Mouse (Mus musculus) A20 (cell line): Measurements from ENCODE around the gene Adam23.

Source experiments
- DNase-seq: peaks from one replicate; pipeline ENCODE4 v3.0.0-alpha.2; 2011; ENCODE audit warnings: low read depth, low spot score

The Adam23 gene

DNA sequence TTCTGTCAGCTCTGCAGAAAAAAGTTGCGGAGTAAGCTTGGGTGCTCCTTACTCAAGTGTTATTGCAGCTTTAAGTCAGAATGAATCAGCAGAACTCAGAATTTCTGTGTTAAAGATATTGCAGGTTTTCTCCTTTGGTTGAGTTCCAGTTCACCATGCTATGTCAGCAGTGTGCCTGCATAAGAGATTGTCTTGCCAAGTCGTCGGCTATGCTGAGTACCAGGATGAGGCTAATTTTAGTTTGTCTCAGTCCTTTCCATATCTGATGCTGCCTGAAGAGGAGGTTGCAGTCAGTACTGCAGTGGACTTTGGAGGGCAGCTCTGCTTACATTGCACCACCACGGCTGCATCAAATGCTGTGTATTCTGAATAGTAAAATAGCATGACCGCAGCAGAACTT lies 33.3 kb downstream of the Adam23 start:
- no peak for DNase-seq

DNA sequence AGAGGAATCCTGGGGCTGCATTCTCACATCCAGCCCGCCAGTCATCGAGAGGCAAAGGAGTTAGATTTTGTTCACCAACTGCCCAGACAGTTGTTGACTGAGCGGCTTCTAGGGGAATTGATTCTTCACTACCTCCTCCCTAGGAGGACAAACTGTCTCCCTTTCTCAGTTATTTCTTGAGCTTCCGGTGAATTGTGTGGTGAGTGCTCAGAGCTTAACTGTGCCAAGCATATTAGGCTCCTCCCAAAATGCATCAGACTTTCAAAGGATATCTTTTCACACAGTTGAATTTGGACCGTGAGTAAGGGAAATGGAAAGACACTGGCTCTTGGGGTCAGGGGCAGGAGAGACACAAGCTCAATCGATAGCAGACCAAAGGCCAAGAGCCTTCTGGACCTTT lies 39.0 kb downstream of the Adam23 start:
- DNase-seq = no peak

DNA sequence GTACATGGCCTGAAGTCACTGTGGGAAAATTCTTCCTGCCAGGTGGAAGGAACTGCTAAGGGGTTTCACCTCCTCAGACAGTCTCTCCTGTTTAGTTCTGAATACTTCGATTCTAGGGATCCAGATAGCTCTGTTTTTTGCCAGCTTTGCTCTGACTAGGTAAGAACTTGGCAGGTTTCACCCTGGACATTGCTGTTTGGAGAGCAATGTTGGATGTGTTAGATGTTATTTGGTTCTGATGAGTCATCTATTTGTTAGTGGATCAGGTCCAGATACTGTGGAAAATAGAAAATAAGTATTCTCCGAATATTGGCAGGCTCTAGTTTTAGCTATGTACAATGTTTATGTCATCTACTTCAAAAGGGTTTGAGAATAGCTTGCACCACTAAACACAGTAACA lies 41.0 kb downstream of the Adam23 start:
- no peak for DNase-seq

DNA sequence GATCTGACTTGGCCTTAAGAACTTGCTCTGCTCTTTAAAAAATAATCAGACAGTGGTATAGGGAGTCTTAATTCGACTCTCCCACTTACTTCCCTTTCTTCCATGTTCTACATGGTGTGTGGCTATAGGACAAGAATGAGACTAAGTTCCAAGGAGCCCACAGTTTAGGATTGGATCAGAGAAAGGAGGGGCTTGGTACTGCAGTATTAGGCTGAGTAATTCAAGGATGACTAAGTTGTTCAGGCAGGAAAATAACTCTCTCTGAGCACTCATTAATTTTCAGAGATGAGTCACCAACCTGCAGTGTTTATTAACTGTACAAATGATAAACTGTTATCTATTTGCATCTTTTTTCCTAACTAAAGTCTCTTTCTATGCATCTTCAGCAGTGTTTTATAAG lies 45.3 kb downstream of the Adam23 start:
- no peak for DNase-seq

DNA sequence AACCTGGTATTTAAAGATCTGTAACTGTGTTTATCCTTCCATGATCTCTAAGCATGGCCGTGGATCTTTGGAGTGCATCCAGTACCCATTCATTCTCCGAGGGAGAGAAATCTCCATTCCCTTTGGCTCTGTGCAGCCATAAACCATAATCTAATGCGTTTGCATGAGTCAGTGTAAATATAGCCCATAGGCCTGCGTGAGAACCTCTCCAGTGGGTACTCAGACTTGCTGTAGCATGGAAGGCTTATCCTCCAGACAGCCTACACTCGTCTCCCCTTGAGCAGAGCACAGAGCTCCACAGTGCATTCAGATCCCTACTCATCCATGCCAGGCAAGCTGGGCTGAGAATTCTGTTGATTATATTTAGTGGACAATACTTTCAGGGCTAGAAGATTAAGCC lies 47.6 kb downstream of the Adam23 start:
- no peak for DNase-seq

DNA sequence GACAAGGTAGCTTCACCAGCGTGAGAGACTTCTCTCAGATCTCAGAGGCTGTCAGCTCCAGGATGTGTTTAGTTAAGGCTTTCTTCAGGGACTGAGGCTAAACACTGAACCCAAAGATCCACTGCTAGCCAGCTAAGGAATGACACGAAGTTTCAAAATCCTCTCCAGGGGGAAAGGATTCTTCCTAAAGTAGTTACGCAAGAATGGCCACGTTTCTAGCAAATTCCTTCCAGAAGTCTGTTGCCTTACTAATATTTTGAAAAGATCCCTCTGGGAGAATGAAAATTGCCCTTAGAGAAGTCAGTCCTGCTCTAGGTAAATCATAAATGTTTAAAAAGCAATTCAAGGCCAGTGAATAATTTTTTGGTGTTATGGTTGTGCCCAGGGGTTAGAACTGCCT lies 61.7 kb downstream of the Adam23 start:
- no peak for DNase-seq

DNA sequence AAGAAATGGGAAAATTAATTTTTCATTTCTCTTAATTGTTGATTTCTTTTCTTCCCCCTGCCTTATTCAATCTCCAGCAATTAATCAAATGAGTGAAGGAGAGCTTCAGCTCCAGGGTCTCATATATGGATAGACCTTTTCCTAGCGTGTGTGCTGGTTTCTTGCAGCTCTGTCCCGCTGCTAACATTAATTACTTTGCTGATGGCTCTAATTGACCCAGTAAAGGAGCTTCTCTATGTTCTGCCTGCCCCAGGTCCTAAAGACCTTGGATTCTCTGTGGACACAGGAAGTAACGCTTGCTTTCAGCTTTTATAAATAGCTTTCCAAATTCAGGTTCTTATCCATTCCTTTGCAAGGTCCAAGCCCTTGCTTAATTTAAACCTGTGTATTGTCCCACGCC lies 63.1 kb downstream of the Adam23 start:
- DNase-seq = no peak

DNA sequence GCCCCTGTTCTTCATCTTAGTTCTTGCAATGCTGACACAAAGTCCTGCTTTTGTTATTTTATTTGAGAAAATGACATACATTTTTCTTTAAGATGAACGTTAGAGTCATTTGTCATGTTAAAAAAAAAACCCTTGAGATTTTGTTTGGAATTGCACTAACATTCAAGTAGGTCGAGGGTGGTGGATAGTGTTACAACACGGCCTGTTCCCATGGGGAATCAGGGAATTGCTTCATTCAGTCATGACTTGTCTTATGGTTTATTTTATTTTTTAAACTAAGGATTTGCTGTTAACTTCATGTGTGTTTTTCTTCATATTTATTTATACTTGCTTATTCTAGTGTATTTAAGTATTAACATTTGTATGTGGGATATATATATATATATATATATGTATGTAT lies 65.7 kb downstream of the Adam23 start:
- no peak for DNase-seq

DNA sequence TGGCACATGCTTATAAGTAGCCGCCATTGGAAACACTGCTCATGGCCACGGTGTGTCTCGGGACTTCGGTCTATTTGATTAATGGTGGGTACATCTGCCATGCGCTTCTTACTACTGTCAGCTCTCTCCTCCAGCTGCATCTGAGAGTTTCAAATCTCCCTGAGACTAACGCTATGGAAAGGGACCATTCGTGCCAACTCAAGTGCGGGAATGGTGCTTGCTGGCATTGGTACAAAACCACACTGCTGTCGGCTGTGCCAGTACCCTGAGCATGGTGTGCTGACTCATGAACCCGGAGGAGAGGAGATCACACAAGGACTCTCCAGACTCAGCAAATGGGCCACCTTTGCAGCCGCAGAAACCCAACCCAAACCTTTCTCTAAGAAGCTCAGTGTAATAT lies 72.1 kb downstream of the Adam23 start:
- no peak for DNase-seq

DNA sequence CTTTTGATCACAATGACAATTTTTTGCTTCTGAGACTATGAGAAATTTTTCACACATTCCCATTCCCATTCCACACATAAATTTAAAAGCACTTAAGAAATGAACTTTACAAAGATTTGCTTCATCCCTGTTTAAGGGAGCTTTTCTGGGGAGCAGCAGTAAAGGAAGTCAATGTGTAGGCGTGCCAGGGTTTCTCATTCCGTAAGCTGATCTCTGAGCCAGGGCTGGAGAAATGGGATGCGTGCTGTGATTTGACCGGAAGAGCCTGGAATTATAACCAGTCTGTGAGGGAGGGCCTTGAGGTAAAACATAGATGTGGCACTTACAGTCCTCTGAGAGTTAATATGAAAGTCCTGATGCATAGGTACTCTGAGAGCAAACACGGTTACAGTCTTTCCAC lies 73.1 kb downstream of the Adam23 start:
- DNase-seq = no peak

DNA sequence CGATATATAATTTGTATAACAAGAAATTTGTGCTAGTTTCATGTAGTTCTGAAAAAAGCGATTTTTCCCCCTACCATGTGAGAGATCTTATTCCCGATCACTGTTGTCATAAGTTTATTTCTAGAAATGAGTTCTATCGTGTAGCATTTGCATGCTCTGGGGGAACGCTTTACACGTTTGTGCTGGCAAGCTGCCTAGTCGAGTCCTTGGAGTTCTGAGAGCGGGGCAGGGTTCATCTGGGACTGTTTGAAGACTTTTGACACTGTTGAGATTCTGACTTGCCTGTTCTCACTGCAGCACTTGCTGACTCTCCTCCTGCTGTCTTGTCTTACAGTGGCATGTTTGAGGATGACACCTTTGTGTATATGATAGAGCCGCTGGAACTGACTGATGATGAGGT lies 84.2 kb downstream of the Adam23 start:
- no peak for DNase-seq

DNA sequence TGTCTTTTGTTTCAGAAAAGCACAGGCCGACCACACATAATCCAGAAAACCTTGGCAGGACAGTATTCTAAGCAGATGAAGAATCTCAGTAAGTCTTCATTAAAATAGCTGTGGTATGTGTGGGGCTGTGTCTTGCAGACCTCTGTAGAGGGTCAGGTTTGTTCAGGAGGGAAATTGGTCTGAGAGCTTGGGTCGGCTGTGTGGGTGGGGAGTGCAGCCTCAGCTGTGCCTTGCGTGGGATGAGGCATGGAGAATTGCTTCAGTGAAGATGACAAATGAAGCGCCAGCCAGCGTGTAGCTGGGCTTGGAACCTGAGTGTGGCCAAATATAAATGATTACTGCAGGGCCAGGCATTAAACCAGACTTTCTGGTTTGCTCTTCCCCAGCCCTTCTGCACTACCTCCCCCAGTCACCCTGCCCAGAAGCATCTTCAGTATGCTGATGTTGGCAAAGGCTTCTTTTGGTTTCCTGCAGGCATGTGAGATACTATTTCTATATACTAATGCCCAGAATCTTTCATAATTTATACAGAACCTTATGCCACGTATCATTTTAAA lies 88.7 kb downstream of the Adam23 start:
- no peak for DNase-seq

DNA sequence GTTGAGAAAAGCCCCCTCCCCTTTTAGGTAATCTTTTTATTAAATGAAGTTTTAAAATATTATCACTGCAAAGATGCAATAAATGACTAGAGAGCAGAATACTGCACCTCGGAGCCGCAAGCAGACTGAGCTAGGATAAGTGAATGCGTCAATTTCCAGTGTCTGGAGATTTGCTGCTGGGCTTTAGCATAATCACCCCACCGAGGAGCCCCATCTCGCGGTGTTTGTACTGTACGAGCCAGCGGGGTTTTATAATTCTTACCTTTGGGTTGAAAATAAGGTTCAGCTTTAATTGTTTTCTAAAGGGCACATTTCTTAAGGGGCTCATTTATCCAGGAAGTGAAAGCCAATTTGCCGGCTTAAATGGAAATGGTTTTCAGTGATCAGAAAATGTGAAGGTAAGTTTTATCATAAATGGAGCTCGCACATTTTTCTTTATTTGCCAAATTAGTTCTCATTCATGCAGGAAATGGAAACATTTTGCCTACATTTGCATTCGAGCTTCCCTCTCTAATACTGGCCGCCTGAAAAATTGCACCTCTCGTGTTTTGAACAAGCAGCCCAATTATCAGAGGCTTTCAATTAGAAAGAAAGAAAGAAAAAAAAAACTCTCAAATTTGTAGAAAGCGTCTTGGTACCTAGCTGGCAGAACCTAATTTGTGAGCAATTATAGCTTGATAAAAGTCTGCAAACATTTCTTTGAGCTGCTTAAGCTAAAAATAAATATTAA lies 94.4 kb downstream of the Adam23 start:
- no peak for DNase-seq

DNA sequence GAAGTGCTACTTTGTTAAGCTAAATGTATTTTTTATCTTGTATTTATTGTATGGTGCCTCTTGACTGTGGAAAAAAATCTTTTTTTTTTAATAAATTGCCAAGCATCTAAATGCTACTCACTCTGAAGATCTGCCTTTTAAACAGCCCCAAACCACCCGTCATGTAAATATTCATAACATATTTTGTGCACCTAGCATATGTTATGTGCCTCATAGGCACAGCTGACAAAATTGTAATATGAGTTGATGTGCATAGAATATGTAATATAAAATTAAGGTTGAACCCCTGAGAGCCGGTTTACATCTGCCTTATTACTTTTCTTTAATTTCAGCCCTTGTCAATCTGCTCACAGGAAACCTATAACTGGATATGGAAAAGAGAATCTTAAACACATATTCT lies 98.4 kb downstream of the Adam23 start:
- no peak for DNase-seq

DNA sequence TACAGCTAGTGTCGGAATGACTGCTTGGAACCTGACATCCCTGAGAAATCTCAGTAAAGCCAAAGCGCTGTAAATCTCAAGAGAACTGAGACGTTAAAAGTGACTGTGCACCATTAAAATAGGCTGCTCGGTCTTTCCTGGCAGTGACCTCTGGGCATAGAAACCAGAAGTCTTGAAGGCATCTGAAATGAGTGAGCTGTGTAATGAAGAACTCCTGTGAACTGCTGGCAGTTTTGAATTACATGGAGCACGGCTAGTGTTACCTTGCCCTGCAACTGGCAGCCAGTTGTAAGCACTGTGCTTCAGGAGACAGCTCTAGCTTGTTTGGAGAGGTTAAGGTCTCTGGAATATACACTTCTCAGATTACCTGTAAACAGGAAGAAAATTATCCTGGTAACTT lies 107.3 kb downstream of the Adam23 start:
- no peak for DNase-seq

DNA sequence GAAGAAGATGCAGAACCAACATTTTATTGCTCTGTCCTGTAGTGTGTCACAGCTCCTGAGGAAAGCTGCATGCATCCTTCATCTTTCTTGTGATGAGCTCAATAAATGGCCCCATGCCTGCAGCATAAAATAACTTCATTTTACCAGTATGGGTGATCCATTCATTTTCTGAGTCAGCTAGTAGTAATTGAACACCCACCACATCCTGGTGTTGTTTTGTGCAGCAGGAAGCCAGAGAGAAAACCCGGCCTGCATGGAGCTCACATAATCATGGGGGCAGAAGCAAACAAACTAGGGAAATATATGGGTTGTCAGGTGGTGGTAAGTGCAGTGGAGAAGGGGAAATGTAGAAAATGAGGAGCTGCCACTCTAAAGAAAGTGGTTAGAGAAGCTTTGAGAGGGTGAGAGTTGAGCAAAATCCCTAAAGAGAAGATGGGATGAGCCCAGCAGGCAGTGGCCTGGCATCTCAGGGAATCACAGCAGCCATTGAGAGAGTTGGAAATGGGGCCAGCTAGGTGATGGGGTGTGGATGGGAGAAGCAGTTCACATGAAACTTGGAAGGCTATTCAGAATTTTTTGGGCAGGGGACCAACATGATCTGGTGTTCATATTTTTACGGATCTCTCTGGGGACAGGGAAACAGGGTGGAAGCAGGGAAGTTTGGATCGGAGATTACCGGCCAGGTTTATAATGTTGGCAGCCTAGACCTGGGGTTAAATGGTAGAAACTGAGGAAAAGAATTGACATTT lies 116.3 kb downstream of the Adam23 start:
- no peak for DNase-seq

DNA sequence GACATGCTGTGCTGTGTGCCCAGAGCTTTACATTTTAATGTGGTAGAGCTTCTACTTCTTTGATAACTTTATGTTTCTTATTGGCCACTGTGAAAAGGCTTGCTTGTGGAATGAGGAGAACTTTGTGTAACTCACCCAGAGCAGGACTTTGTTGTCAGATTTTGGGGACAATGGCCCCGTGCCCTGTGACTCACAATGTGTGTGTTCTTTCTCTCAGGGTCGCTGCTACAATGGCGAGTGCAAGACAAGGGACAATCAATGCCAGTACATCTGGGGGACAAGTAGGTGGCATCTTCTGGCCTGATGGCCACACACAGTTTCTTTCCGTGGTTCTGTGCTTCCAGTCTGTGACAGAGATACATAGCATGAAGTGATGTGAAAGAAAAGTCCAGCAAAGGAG lies 118.2 kb downstream of the Adam23 start:
- DNase-seq = no peak

DNA sequence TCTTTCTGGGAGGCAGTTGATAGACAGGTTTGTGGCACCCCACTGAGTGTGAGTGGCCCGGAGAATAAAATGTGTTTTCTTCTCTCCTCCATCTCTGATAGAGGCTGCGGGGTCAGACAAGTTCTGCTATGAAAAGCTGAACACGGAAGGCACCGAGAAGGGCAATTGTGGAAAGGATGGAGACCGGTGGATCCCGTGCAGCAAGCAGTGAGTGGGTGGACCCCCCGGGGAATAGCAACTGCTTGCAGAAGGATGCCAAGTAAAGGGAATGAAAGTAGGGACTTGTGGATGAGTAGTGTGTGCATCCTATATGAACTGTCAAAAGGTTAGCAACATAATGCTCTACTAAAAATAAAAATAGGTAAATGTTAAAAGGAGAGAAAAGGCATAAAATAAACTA lies 120.8 kb downstream of the Adam23 start:
- no peak for DNase-seq

DNA sequence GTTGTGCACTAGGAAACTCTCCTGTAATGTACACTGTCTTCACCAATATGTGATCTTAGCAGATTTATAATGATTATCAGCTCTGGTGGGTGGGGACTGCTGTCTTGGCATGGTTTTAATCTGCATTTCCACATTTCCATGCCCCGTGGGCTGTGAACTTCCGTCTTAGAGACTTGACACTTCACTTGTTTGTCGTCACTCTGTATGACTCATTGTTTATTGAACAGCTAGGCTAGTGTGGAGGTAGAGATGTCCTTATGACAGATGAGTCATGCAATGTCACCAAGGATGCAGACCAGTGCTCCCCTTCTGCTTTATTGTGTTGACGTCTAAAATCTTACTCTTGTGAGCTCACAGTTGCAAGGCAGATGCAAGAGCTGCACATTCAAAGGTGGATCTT lies 121.3 kb downstream of the Adam23 start:
- no peak for DNase-seq

DNA sequence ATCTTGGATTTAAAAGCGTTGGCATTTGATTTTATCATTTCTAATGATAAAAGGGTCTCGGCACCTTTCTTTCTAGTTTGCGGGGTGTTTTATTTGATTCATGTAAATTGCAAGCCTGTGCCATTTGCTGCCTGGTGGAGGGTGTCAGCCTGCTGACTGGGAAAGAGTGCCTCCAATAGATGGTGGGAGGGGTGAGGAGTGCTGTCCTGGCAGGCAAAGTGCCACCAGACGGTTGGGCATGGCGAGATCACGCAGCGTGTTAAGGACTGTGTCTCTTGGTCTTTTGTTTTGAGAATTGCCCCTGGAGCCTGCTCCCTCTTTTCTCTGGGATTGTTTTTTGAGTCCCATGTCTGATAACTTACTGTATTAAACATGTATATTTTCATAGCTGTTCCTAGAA lies 126.5 kb downstream of the Adam23 start:
- DNase-seq = no peak

DNA sequence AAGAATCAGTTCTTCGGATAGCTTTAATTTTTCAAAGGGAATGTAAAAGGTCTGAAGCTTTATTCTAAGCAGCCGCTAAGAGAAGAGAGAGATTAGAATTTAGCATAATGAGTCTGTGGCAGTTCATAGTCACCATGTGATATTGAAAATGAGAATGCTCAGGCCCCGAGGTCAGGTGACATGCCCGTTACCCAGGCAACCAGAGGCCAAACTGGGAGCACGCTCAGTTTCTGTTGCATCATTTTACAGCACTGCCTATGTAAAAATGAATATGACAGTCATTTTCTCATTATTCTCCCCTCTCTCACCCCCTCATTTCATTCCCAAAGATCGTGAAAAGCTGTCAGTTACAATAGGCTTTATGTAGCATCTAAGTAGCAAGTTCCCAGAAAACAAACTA lies 127.7 kb downstream of the Adam23 start:
- no peak for DNase-seq

DNA sequence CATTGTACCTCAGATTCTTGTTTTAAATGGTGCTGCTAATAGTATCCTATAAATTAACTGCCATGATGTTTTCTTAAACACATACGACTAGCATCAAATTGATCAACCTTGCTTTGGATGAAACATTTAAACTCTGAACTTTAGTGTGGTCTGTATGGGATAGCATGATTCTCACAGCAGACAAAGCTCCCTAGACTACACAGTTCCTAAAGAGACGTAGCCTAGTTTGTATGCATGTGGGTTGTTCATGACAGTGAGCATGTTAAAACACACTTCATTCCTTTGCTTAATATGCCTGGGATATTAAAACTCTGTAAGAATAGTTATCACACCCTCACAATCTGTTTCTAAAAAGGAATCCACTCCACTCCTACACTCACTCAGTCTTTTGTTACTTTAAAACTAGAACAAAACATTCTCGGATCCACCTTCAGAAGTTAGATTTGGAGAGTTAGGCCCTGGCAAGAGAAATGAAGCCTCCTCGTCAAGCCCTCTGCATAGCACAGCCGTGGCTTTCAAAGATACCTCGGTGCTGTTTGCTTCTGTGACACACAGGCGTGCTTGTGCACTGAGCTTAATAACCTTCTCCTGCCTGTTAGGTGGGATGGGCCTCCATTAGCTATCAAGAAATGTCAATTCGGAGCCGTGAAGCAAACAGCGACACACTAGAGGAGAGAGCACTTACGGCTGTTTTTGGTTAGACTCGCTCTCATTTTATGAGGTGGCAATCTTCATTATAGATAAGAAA lies 128.3 kb downstream of the Adam23 start:
- DNase-seq = no peak

DNA sequence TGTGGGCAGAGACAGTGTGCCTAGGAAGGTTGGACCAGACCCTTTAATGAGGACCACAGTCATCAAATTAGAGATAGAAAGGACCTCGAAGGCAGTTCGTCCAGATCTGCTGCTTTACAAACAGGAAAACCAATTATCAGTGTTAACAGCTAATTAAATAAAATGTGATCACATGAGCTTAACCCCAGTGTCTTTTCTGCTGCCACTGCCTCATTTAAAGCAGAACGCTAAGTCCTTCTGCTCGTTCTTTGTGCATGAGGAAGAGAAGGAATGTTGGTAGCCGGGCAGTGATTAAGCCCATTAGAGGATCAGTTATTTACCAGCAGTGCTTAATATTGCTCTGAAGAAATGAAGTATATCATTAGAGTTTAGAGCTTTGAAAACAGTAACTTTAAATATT lies 131.1 kb downstream of the Adam23 start:
- no peak for DNase-seq
